Mouse (Mus musculus) right cerebral cortex, postnatal 14 days (tissue): ENCODE measurements around the gene Manbal.
"Not testable (repeated sequence)": the region's sequence is repeated elsewhere in the genome, so short reads cannot be mapped to it uniquely, and the experiment has no call there.

Experiments
- DNase-seq: peaks from one replicate; pipeline ENCODE4 v3.0.0; 2022

Gene Manbal

GRCm38 (mm10) chr2:157371696-157372095 is 4.3 kb downstream of the Manbal start:
- no peak for DNase-seq

GRCm38 (mm10) chr2:157373681-157374080 is 6.3 kb downstream of the Manbal start:
- no peak for DNase-seq

- no peak for DNase-seq
Measured at GRCm38 (mm10) chr2:157375051-157375450, 7.7 kb downstream of the Manbal start.

GRCm38 (mm10) chr2:157375794-157376757 is 8.7 kb downstream of the Manbal start:
- no peak for DNase-seq

GRCm38 (mm10) chr2:157376995-157377394 is 9.6 kb downstream of the Manbal start:
- no peak for DNase-seq

GRCm38 (mm10) chr2:157384836-157385235 is 17.4 kb downstream of the Manbal start:
- DNase-seq: no peak

GRCm38 (mm10) chr2:157388901-157389590 is 21.7 kb downstream of the Manbal start:
- DNase-seq: not testable (repeated sequence)

GRCm38 (mm10) chr2:157389591-157389921 is 22.2 kb downstream of the Manbal start:
- no peak for DNase-seq

- no peak for DNase-seq
Measured at GRCm38 (mm10) chr2:157392331-157392730, 24.9 kb downstream of the Manbal start.

GRCm38 (mm10) chr2:157393549-157393948 is 26.2 kb downstream of the Manbal start:
- DNase-seq: no peak

- DNase-seq: no peak
Measured at GRCm38 (mm10) chr2:157394868-157395267, 27.5 kb downstream of the Manbal start.

GRCm38 (mm10) chr2:157395371-157395770 is 28.0 kb downstream of the Manbal start:
- DNase-seq: no peak

GRCm38 (mm10) chr2:157395960-157396359 is 28.6 kb downstream of the Manbal start:
- no peak for DNase-seq

- no peak for DNase-seq
Measured at GRCm38 (mm10) chr2:157397376-157397775, 30.0 kb downstream of the Manbal start.

GRCm38 (mm10) chr2:157398539-157398938 is 31.1 kb downstream of the Manbal start:
- no peak for DNase-seq

- DNase-seq: no peak
Measured at GRCm38 (mm10) chr2:157399797-157400196, 32.4 kb downstream of the Manbal start.

- no peak for DNase-seq
Measured at GRCm38 (mm10) chr2:157400491-157400890, 33.1 kb downstream of the Manbal start.

- no peak for DNase-seq
Measured at GRCm38 (mm10) chr2:157401261-157401660, 33.9 kb downstream of the Manbal start.

GRCm38 (mm10) chr2:157407596-157407995 is 40.2 kb downstream of the Manbal start:
- no peak for DNase-seq

- no peak for DNase-seq
Measured at GRCm38 (mm10) chr2:157409793-157410533, 42.6 kb downstream of the Manbal start.

- no peak for DNase-seq
Measured at GRCm38 (mm10) chr2:157411151-157411693, 43.8 kb downstream of the Manbal start.

- no peak for DNase-seq
Measured at GRCm38 (mm10) chr2:157412497-157412896, 45.1 kb downstream of the Manbal start.

- DNase-seq: no peak
Measured at GRCm38 (mm10) chr2:157417229-157417628, 49.8 kb downstream of the Manbal start.
